Mouse (Mus musculus) heart, postnatal 36 days (tissue): ENCODE data around the gene Sgca. TPM values are rescaled to one million over a fixed set of nuclear protein-coding genes. Genes with fewer than 3 reads are reported as not detected.

Source experiments
- DNase-seq, 2 experiments: peaks; one replicate each; pipeline ENCODE4 v3.0.0; 2021 to 2022
- intact Hi-C: fragments of 180-260 bp; cut with DNase I; formaldehyde crosslinking; loops from one replicate; pipeline ENCODE4 v1.15.1; 2025
- total RNA-seq, 2 experiments: library from RNA; stranded (reverse); gene quantifications; 2 replicates each; pipeline ENCODE4 v1.2.3; 2021

Gene Sgca
- total RNA-seq, 2 experiments from 2014 or later: 185 to 189 TPM

- DNase-seq: no peak
- intact Hi-C loops: no loop called here
Measured at GRCm38 (mm10) chr11:94927771-94928291, 48.3 kb downstream of the Sgca start.

- no peak for DNase-seq
- intact Hi-C loops: no loop called here
Measured at GRCm38 (mm10) chr11:94926431-94926830, 49.7 kb downstream of the Sgca start.

DNA sequence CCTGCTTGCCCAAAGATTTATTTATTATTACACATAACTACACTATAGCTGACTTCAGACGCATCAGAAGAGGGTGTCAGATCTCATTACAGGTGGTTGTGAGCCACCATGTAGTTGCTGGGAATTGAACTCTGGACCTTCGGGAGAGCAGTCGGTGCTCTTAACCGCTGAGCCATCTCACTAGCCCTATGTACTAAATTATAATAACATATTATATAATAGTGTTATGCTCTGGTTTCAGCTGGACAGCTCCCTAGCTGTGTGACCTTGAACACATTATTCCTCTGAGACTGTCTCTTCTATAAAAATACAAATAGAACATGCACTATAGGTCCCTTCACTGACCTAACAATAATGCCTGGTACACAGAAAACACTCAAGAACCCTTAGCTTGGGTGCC lies 51.1 kb downstream of the Sgca start:
- intact Hi-C loops: no loop called here
- no peak for DNase-seq

DNA sequence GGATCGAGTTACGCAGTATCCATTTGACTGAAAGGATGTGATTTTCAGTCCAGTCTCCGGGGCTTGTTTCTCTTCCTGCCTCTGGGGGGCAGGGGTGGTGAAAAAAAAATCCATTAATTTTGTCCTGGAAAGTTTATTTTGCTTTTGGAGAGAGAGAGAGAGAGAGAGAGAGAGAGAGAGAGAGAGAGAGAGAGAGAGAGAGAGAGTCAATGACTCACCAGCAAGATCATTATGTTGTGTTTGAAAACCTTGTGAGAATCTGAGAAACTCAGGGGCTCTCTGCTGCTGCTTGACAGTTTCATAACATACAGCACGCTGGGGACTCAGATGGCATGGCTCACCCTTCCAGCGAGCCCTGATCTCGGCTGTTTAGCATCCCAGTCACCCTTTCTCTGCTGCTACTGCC lies 55.1 kb downstream of the Sgca start:
- intact Hi-C loops: no loop called here
- DNase-seq: no peak

GRCm38 (mm10) chr11:94917717-94918116 lies 58.4 kb downstream of the Sgca start:
- no peak for DNase-seq
- intact Hi-C loops: no loop called here

DNA sequence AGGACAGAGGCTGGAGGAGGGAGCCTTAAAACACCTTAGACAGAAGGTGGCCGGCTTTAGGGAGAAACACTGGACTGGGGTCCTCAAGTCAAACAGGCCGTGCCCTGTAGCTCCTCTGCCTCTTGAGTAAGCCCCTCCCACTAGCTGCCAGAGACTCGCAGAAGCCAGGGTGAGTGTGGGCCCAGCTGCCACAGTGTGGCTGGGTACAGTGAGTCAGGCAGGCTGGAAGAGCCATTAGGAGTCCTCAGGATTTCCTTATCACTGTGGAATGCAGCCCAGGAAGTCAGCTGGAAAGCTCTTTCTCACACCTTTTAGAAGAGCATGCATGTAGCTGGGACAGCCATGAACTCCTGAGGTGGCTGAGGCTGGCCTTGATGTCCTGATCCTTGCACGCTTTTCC lies 59.6 kb downstream of the Sgca start:
- intact Hi-C loops: no loop called here
- no peak for DNase-seq

- peak; percentile 64 to 66 for DNase-seq
- intact Hi-C loops: no loop called here
Measured at GRCm38 (mm10) chr11:94915675-94916403, 60.3 kb downstream of the Sgca start.

DNA sequence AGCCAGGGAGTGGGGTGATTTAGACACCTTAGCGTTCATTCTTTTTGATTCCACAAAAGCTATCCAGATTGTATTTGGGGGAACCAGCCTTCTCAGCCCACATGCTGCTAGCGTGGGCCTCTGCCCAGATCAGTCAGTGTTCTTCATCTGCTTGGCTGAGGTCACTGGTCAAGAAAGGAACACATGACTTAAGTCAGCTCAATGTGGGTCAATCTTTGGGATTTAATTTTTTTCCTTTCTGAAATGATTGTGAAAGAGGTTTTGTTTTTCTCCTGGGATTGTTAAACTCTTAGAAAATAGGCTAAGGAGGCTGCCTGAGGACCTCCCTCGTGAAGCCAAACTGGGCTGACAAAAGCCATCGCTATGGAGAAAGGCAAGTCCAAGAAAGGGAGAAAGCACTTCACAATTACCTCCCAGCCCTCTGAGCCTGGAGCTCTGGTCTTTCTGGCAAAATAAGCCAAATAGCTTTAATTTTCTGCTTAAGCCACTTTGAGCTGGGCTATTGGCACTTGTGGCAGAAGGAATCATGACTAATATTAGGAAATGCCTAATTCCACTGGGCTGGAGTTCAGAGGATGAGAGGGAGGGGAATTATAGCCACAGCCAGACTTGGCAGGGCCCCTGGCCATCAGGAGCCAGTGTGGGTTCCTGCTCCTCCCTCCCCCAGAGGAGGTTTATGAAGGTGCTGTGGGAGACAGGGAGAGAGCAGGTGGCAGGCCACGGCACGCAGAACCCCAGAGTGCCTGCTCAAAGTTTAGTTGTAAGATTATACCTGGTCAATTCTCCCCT lies 62.6 kb downstream of the Sgca start:
- intact Hi-C loops: no loop called here
- DNase-seq: peak in 1 of 2 experiments; percentile 63

Other genes with a start within 250 kb of the Sgca start
- 1 to 10 TPM; 1.1 to 1.2 TPM for gene Cdc34b, start 234.5 kb downstream of the Sgca start, total RNA-seq
- gene Tmem92, start 193.6 kb downstream of the Sgca start, total RNA-seq: not detected
- gene Col1a1, start 40.1 kb downstream of the Sgca start, total RNA-seq: 100 to 1,000 TPM; 144 to 156 TPM
- not detected for gene Hils1, start 8.7 kb downstream of the Sgca start, total RNA-seq
- 10 to 100 TPM; 46.3 to 50.8 TPM for gene Ppp1r9b, start 14.7 kb upstream of the Sgca start, total RNA-seq
- 1 to 10 TPM; 1.2 to 1.3 TPM for gene Samd14, start 33.6 kb upstream of the Sgca start, total RNA-seq
- gene Pdk2, start 65.0 kb upstream of the Sgca start, total RNA-seq: 100 to 1,000 TPM; 439 to 481 TPM
- gene Itga3, start 100.5 kb upstream of the Sgca start, total RNA-seq: 10 to 100 TPM; 11.2 to 11.4 TPM
- not detected for gene Dlx3, start 143.8 kb upstream of the Sgca start, total RNA-seq
- gene Dlx4, start 169.9 kb upstream of the Sgca start, total RNA-seq: not detected